Mouse (Mus musculus) embryonic facial prominence, embryonic 15.5 days (tissue): ENCODE measurements around the gene Mapk10. TPM values are rescaled to one million over a fixed set of nuclear protein-coding genes. Genes with fewer than 3 reads are reported as not detected.

Experiments used
- ATAC-seq: fragments of 200-750 bp; cut with Nextera tagmentation; 2 replicates; pipeline ENCODE4 v1.8.0; 2017; ENCODE audit warnings: low read depth, moderate TSS enrichment; ENCODE audit not compliant: insufficient number of reproducible peaks, low FRiP score, low TSS enrichment
- H3K27ac ChIP-seq: fragments of 300-500 bp; sonication (generic); replicated peaks from 2 replicates; pipeline ENCODE4 v1.5.1; 2015; ENCODE audit warnings: mild to moderate bottlenecking, inconsistent platforms
- H3K27me3 ChIP-seq: fragments of 300-500 bp; sonication (generic); 2 replicates; pipeline ENCODE4 v1.6.1; 2015; ENCODE audit warnings: inconsistent platforms
- H3K36me3 ChIP-seq: fragments of 300-500 bp; sonication (generic); 2 replicates; pipeline ENCODE4 v1.6.1; 2015; ENCODE audit warnings: mild to moderate bottlenecking, inconsistent platforms
- H3K4me1 ChIP-seq: fragments of 300-500 bp; sonication (generic); 2 replicates; pipeline ENCODE4 v1.6.1; 2015; ENCODE audit warnings: inconsistent platforms
- H3K4me2 ChIP-seq: fragments of 300-500 bp; sonication (generic); replicated peaks from 2 replicates; pipeline ENCODE4 v1.6.1; 2015; ENCODE audit warnings: mild to moderate bottlenecking, inconsistent platforms
- H3K4me3 ChIP-seq: fragments of 300-500 bp; sonication (generic); replicated peaks from 2 replicates; pipeline ENCODE4 v1.5.1; 2015; ENCODE audit warnings: mild to moderate bottlenecking, inconsistent platforms
- H3K9ac ChIP-seq: fragments of 300-500 bp; sonication (generic); 2 replicates; pipeline ENCODE4 v1.6.1; 2015; ENCODE audit warnings: inconsistent platforms
- H3K9me3 ChIP-seq: fragments of 300-500 bp; sonication (generic); replicated peaks from 2 replicates; pipeline ENCODE4 v1.6.1; 2016; ENCODE audit warnings: inconsistent platforms
- WGBS: fragments of 180-500 bp; shearing (Covaris S2); methylation state at CpG from one replicate; pipeline ENCODE4 v1.1.7; 2015; 5-methylcytosine and 5-hydroxymethylcytosine counted together
- polyA plus RNA-seq: library from polyadenylated mRNA; unstranded; fragments of >200 nt; fragmentation: Nextera tagmentation; extraction: Ambion mirVana; gene quantifications from 2 replicates; pipeline ENCODE4 v1.2.1, GENCODE M21; 2015

Mapk10 gene
- polyA plus RNA-seq, 1 experiment from 2014 or later, result 4.5 TPM

- Histone ChIP-seq H3K4me1 (peaks cover 5% of the 10 kb centered on the region; the same call in 1 of the 2 replicates), H3K4me2 (no peak overlapping the region), H3K36me3 (no peaks in the 10 kb centered on the region), H3K4me3 (no peak overlapping the region), H3K9ac (no peak overlapping the region), H3K9me3 (no peaks in the 10 kb centered on the region), H3K27me3 (no peaks in the 10 kb centered on the region), H3K27ac (no peak overlapping the region)
- WGBS, result 90% methylated on average over 3 of the region's 3 CpGs
- ATAC-seq, result no peak
Observed at GRCm38 (mm10) chr5:103164022-103164421, 47.1 kb downstream of the Mapk10 start.

GRCm38 (mm10) chr5:103161574-103161973 is 49.6 kb downstream of the Mapk10 start:
- H3K9me3 ChIP-seq, result no peaks in the 10 kb centered on the region
- no peak overlapping the region for H3K9ac ChIP-seq
- H3K27ac ChIP-seq, result no peak overlapping the region
- ATAC-seq, result no peak
- H3K27me3 ChIP-seq, result no peaks in the 10 kb centered on the region
- H3K4me3 ChIP-seq, result no peak overlapping the region
- H3K4me1 ChIP-seq, result peaks cover 5% of the 10 kb centered on the region; the same call in 1 of the 2 replicates
- no peaks in the 10 kb centered on the region for H3K36me3 ChIP-seq
- H3K4me2 ChIP-seq, result no peak overlapping the region
- 41% methylated on average over 3 of the region's 3 CpGs for WGBS

GRCm38 (mm10) chr5:103161196-103161540 is 50.0 kb downstream of the Mapk10 start:
- ATAC-seq, result peak; percentile 29; the same call in 1 of the 2 replicates
- WGBS, result 20% methylated on average over 1 of the region's 1 CpGs
- H3K4me3 ChIP-seq, result no peak overlapping the region

GRCm38 (mm10) chr5:103160314-103161195 is 50.6 kb downstream of the Mapk10 start:
- H3K9ac ChIP-seq, result no peak overlapping the region
- no peak overlapping the region for H3K4me2 ChIP-seq
- 57% methylated on average over 8 of the region's 8 CpGs for WGBS
- no peaks in the 10 kb centered on the region for H3K27me3 ChIP-seq
- no peak overlapping the region for H3K27ac ChIP-seq
- H3K36me3 ChIP-seq, result no peaks in the 10 kb centered on the region
- H3K4me1 ChIP-seq, result peaks cover 5% of the 10 kb centered on the region; the same call in 1 of the 2 replicates
- no peak overlapping the region for H3K4me3 ChIP-seq
- no peak for ATAC-seq
- no peaks in the 10 kb centered on the region for H3K9me3 ChIP-seq

More at GRCm38 (mm10) chr5:103161196-103161540, 50.0 kb downstream of the Mapk10 start:
- Histone ChIP-seq H3K27ac (no peak overlapping the region), H3K9me3 (no peaks in the 10 kb centered on the region), H3K4me2 (no peak overlapping the region), H3K9ac (no peak overlapping the region), H3K36me3 (no peaks in the 10 kb centered on the region), H3K4me1 (peaks cover 5% of the 10 kb centered on the region; the same call in 1 of the 2 replicates), H3K27me3 (no peaks in the 10 kb centered on the region)

GRCm38 (mm10) chr5:103140935-103141334 is 70.2 kb downstream of the Mapk10 start:
- H3K9ac ChIP-seq, result no peak overlapping the region
- ATAC-seq, result no peak
- H3K27ac ChIP-seq, result no peak overlapping the region
- no peaks in the 10 kb centered on the region for H3K36me3 ChIP-seq
- no peaks in the 10 kb centered on the region for H3K9me3 ChIP-seq
- H3K27me3 ChIP-seq, result no peaks in the 10 kb centered on the region
- no peak overlapping the region for H3K4me3 ChIP-seq
- no peak overlapping the region for H3K4me2 ChIP-seq
- no peaks in the 10 kb centered on the region for H3K4me1 ChIP-seq
- 73% methylated on average over 5 of the region's 5 CpGs for WGBS

- no peak overlapping the region for H3K4me2 ChIP-seq
- WGBS, result 72% methylated on average over 9 of the region's 9 CpGs
- no peak overlapping the region for H3K4me3 ChIP-seq
- H3K27ac ChIP-seq, result no peak overlapping the region
- H3K4me1 ChIP-seq, result no peaks in the 10 kb centered on the region
- no peaks in the 10 kb centered on the region for H3K9me3 ChIP-seq
- no peak for ATAC-seq
- H3K27me3 ChIP-seq, result no peaks in the 10 kb centered on the region
- H3K9ac ChIP-seq, result no peak overlapping the region
- no peaks in the 10 kb centered on the region for H3K36me3 ChIP-seq
Observed at GRCm38 (mm10) chr5:103134839-103135238, 76.3 kb downstream of the Mapk10 start.

- no peak overlapping the region for H3K4me2 ChIP-seq
- ATAC-seq, result peak; percentile 43; the same call in 1 of the 2 replicates
- H3K9me3 ChIP-seq, result no peaks in the 10 kb centered on the region
- H3K36me3 ChIP-seq, result no peaks in the 10 kb centered on the region
- 78% methylated on average over 9 of the region's 9 CpGs for WGBS
- no peak overlapping the region for H3K4me3 ChIP-seq
- H3K27me3 ChIP-seq, result no peaks in the 10 kb centered on the region
- H3K9ac ChIP-seq, result no peak overlapping the region
- no peak overlapping the region for H3K27ac ChIP-seq
- H3K4me1 ChIP-seq, result no peaks in the 10 kb centered on the region
Observed at GRCm38 (mm10) chr5:103133626-103134025, 77.5 kb downstream of the Mapk10 start.

- WGBS, result 68% methylated on average over 6 of the region's 6 CpGs
- Histone ChIP-seq H3K4me1 (no peaks in the 10 kb centered on the region), H3K9me3 (no peaks in the 10 kb centered on the region), H3K27me3 (no peaks in the 10 kb centered on the region), H3K27ac (no peak overlapping the region), H3K36me3 (no peaks in the 10 kb centered on the region), H3K4me2 (no peak overlapping the region), H3K4me3 (no peak overlapping the region), H3K9ac (no peak overlapping the region)
- no peak for ATAC-seq
Observed at GRCm38 (mm10) chr5:103132814-103133213, 78.3 kb downstream of the Mapk10 start.

- Histone ChIP-seq H3K4me3 (no peak overlapping the region), H3K4me2 (no peak overlapping the region), H3K9me3 (no peaks in the 10 kb centered on the region), H3K27me3 (no peaks in the 10 kb centered on the region), H3K9ac (no peak overlapping the region), H3K36me3 (no peaks in the 10 kb centered on the region), H3K27ac (no peak overlapping the region), H3K4me1 (no peaks in the 10 kb centered on the region)
- ATAC-seq, result no peak
- WGBS, result 84% methylated on average over 3 of the region's 3 CpGs
Observed at GRCm38 (mm10) chr5:103119618-103120017, 91.5 kb downstream of the Mapk10 start.

- Histone ChIP-seq H3K4me3 (no peak overlapping the region), H3K9me3 (no peaks in the 10 kb centered on the region), H3K4me2 (no peak overlapping the region), H3K27me3 (no peaks in the 10 kb centered on the region), H3K36me3 (no peaks in the 10 kb centered on the region), H3K9ac (no peak overlapping the region), H3K27ac (no peak overlapping the region), H3K4me1 (no peaks in the 10 kb centered on the region)
- no peak for ATAC-seq
- 88% methylated on average over 7 of the region's 7 CpGs for WGBS
Observed at GRCm38 (mm10) chr5:103115571-103115970, 95.6 kb downstream of the Mapk10 start.

- H3K9me3 ChIP-seq, result no peaks in the 10 kb centered on the region
- H3K4me3 ChIP-seq, result no peak overlapping the region
- no peak overlapping the region for H3K4me2 ChIP-seq
- WGBS, result 88% methylated on average over 7 of the region's 7 CpGs
- no peak overlapping the region for H3K9ac ChIP-seq
- no peaks in the 10 kb centered on the region for H3K36me3 ChIP-seq
- no peak overlapping the region for H3K27ac ChIP-seq
- H3K27me3 ChIP-seq, result no peaks in the 10 kb centered on the region
- no peak for ATAC-seq
- no peaks in the 10 kb centered on the region for H3K4me1 ChIP-seq
Observed at GRCm38 (mm10) chr5:103112471-103112870, 98.7 kb downstream of the Mapk10 start.

- Histone ChIP-seq H3K27ac (no peak overlapping the region), H3K4me2 (no peak overlapping the region), H3K36me3 (no peaks in the 10 kb centered on the region), H3K4me3 (no peak overlapping the region), H3K27me3 (no peaks in the 10 kb centered on the region), H3K9me3 (no peaks in the 10 kb centered on the region), H3K4me1 (no peaks in the 10 kb centered on the region), H3K9ac (no peak overlapping the region)
- no peak for ATAC-seq
- 58% methylated on average over 1 of the region's 1 CpGs for WGBS
Observed at GRCm38 (mm10) chr5:103109409-103109808, 101.7 kb downstream of the Mapk10 start.
